Mouse (Mus musculus) forebrain, embryonic 13.5 days (tissue): Measurements from ENCODE around the gene Serpina11. TPM values are rescaled to one million over a fixed set of nuclear protein-coding genes. Genes with fewer than 3 reads are reported as not detected.

Experiments used
- ATAC-seq: fragments of 200-750 bp; cut with Nextera tagmentation; 2 replicates; pipeline ENCODE4 v1.8.0; 2017
- H3K27ac ChIP-seq: fragments of 300-500 bp; sonication (generic); 2 replicates; pipeline ENCODE4 v1.5.1; 2015; ENCODE audit warnings: inconsistent platforms, mild to moderate bottlenecking, moderate library complexity
- H3K27me3 ChIP-seq: fragments of 300-500 bp; sonication (generic); 2 replicates; pipeline ENCODE4 v1.6.1; 2015; ENCODE audit warnings: mild to moderate bottlenecking, inconsistent platforms
- H3K36me3 ChIP-seq: fragments of 300-500 bp; sonication (generic); 2 replicates; pipeline ENCODE4 v1.6.1; 2015; ENCODE audit warnings: mild to moderate bottlenecking, inconsistent platforms; ENCODE audit not compliant: poor library complexity, severe bottlenecking
- H3K4me1 ChIP-seq: fragments of 300-500 bp; sonication (generic); 2 replicates; pipeline ENCODE4 v1.6.1; 2015; ENCODE audit warnings: inconsistent platforms
- H3K4me2 ChIP-seq: fragments of 300-500 bp; sonication (generic); 2 replicates; pipeline ENCODE4 v1.6.1; 2015; ENCODE audit warnings: inconsistent platforms, mild to moderate bottlenecking, moderate library complexity
- H3K4me3 ChIP-seq: fragments of 300-500 bp; sonication (generic); 2 replicates; pipeline ENCODE4 v1.5.1; 2015; ENCODE audit warnings: mild to moderate bottlenecking, inconsistent platforms
- H3K9ac ChIP-seq: fragments of 300-500 bp; sonication (generic); 2 replicates; pipeline ENCODE4 v1.6.1; 2015; ENCODE audit warnings: mild to moderate bottlenecking, inconsistent platforms
- H3K9me3 ChIP-seq: fragments of 300-500 bp; sonication (generic); replicated peaks from 2 replicates; pipeline ENCODE4 v1.6.1; 2016; ENCODE audit warnings: inconsistent platforms
- WGBS: fragments of 180-500 bp; shearing (Covaris S2); methylation state at CpG from one replicate; pipeline ENCODE4 v1.1.7; 2015; 5-methylcytosine and 5-hydroxymethylcytosine counted together
- polyA plus RNA-seq: library from polyadenylated mRNA; unstranded; fragments of >200 nt; fragmentation: Nextera tagmentation; extraction: Ambion mirVana; gene quantifications from 2 replicates; pipeline ENCODE4 v1.2.1, GENCODE M21; 2015

Serpina11 gene
- polyA plus RNA-seq, 1 experiment from 2014 or later: not detected

DNA sequence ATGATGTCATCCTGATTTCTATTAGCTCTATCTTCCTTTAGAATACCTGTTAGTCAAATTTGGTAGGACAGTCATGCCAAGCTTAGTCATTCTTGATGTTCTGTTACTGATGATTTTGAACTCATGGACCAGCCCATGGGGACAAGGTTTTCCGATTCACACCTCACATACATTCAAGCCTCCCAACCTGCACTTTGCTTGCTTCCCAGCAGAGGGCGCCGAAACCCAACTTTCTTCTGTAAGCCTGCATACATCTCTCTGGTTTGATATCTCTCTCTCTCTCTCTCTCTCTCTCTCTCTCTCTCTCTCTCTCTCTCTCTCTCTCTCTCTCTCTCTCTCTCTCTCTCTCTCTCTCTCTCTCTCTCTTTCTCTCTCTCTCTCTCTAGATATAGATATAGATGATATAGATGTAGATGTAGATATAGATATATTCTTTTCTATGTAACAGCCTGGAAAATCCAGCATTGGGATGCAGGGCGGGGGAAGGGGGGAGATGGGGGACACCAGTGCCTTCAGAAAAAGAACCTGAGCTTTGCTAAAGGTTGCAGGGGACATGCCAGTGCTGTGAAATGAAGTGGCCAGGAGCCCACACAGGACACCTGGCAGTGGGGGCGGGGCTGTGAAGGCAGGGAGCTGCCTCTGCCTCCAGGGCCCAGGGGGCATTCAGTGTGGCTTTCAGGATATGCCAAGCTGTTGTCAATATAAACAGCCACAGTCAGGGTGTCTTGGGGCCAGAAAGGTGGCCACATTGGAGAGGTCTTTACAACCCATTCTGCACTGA is 5.7 kb upstream of the Serpina11 start:
- Histone ChIP-seq H3K4me3 (no peak overlapping the region), H3K27ac (no peak overlapping the region), H3K9me3 (no peaks in the 10 kb centered on the region), H3K9ac (no peak overlapping the region), H3K4me1 (no peaks in the 10 kb centered on the region), H3K36me3 (no peaks in the 10 kb centered on the region), H3K4me2 (no peak overlapping the region), H3K27me3 (no peaks in the 10 kb centered on the region)
- ATAC-seq: no peak
- 42% methylated on average over 5 of the region's 5 CpGs for WGBS

DNA sequence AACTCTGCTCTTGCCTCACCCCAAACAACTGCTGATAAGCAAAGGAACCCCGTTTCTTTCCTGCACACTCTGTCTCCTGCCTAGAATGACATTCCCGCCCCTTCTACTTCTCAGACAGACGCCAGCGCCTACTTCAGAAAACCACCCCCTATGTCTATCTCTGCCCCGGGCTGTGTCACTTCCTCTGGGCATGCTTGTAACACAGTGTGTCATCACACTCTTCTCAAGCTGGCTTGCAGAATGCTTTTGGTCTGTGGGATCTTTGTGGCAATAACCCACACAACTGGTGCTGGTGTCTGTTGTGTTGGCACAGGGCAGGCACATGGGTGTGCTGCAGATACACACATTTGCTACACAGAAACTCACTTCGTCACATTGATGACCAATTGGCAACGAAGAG is 3.2 kb upstream of the Serpina11 start:
- no peak for ATAC-seq
- Histone ChIP-seq H3K4me1 (no peaks in the 10 kb centered on the region), H3K4me3 (no peak overlapping the region), H3K27me3 (no peaks in the 10 kb centered on the region), H3K36me3 (no peaks in the 10 kb centered on the region), H3K4me2 (no peak overlapping the region), H3K27ac (no peak overlapping the region), H3K9ac (no peak overlapping the region), H3K9me3 (no peaks in the 10 kb centered on the region)
- 82% methylated on average over 7 of the region's 7 CpGs for WGBS

DNA sequence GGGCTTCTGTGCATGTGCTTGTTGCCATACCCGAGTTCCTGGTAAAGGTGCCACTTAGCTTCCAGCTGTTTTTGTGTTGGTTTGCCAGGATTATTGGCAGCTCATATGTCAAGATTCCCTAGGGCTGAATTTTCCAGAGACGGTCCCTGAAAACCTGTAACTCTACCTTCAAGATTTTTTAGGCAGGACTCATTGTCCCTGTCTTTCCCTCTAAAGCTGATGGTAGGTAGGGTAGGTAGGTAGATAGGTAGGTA is 316 bp downstream of the Serpina11 start:
- ATAC-seq: no peak
- no peaks in the 10 kb centered on the region for H3K9me3 ChIP-seq
- H3K27ac ChIP-seq: no peak overlapping the region
- H3K4me3 ChIP-seq: no peak overlapping the region
- H3K4me2 ChIP-seq: no peak overlapping the region
- no peaks in the 10 kb centered on the region for H3K27me3 ChIP-seq
- no peaks in the 10 kb centered on the region for H3K4me1 ChIP-seq
- H3K9ac ChIP-seq: no peak overlapping the region
- H3K36me3 ChIP-seq: no peaks in the 10 kb centered on the region
- WGBS: 77% methylated on average over 2 of the region's 2 CpGs

DNA sequence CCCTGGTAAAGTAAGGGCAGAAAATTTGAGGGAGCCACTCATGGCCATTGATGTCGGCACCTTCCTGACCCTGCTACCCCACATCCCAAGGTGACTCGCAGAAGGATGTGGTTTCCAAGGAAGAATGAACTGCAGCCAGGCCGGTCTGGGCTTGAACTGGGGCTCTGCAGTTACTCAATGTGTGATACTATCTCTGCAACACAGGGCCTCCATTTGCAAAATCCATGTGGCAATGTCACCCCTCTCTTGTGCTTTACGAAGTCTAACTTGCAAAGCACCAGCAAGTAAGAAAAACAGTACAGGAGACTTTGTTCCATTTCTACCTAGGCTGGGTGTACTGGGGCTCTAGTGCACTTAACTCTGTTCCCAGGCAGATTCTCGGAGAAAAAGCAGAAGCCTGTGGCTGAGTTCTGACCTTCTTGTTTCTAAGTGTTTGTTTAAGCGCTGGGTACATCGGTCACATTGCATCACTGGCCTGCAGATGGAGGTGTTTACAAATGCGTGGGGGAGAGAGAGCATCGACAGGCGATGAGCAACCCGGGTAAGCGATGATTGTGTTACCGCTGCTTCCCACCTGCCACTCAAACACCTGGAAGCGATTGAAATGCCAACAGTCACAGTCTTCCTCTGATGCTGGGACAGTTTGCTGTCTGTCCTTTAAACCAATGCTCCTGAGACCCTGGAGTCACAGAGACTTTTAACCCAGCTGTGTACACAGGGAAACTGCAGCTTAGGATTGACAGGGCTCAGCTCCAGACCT is 823 bp downstream of the Serpina11 start:
- Histone ChIP-seq H3K36me3 (no peaks in the 10 kb centered on the region), H3K4me2 (no peak overlapping the region), H3K9me3 (no peaks in the 10 kb centered on the region), H3K4me3 (no peak overlapping the region), H3K27me3 (no peaks in the 10 kb centered on the region), H3K9ac (no peak overlapping the region), H3K27ac (no peak overlapping the region), H3K4me1 (no peaks in the 10 kb centered on the region)
- WGBS: 68% methylated on average over 14 of the region's 14 CpGs
- ATAC-seq: no peak

DNA sequence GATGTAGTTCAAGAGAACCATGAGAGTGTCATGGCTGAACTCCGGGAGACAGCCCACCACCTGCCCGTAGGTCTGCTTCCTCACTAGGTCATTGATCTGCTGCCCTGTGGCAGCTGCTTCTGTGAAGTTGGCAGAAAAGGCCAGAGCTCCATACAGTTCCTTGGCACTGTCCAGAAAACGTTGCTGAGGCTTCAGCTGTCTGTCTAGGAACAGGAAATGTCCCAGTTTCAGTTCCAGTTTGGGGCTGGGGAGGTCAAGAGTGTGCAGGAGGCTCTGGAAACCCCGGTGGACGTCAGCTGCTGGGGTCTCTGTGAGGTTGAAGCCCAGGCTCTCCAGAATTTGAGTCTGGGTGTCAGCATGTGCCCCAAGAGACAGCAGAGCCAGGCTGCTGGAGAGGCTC is 3.9 kb downstream of the Serpina11 start:
- Histone ChIP-seq H3K27ac (no peak overlapping the region), H3K9ac (no peak overlapping the region), H3K4me1 (no peaks in the 10 kb centered on the region), H3K4me2 (no peak overlapping the region), H3K4me3 (no peak overlapping the region), H3K36me3 (no peaks in the 10 kb centered on the region), H3K27me3 (no peaks in the 10 kb centered on the region), H3K9me3 (no peaks in the 10 kb centered on the region)
- 74% methylated on average over 5 of the region's 5 CpGs for WGBS
- ATAC-seq: no peak

DNA sequence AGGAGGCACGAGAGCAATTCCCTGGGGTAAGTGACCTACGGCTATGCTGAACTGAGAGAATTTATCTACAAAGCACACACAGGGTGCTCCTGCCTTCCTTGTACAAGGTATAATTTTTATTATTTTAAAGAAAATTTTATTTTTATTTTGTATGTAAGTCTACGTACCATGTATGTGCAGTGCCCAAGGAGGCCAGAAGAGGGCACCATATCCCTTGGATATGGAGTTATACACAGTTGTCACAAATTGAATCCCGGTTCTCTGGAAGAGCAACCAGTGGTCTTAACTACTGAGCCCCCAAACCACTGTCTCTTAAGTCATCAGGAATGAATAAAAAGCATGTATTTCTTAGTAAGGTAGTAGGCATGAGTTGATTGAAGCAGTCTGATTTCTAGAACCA is 4.8 kb downstream of the Serpina11 start:
- 67% methylated on average over 4 of the region's 4 CpGs for WGBS
- Histone ChIP-seq H3K4me3 (no peak overlapping the region), H3K27ac (no peak overlapping the region), H3K4me2 (no peak overlapping the region), H3K27me3 (no peaks in the 10 kb centered on the region), H3K9ac (no peak overlapping the region), H3K9me3 (no peaks in the 10 kb centered on the region), H3K4me1 (no peaks in the 10 kb centered on the region), H3K36me3 (no peaks in the 10 kb centered on the region)
- ATAC-seq: no peak

DNA sequence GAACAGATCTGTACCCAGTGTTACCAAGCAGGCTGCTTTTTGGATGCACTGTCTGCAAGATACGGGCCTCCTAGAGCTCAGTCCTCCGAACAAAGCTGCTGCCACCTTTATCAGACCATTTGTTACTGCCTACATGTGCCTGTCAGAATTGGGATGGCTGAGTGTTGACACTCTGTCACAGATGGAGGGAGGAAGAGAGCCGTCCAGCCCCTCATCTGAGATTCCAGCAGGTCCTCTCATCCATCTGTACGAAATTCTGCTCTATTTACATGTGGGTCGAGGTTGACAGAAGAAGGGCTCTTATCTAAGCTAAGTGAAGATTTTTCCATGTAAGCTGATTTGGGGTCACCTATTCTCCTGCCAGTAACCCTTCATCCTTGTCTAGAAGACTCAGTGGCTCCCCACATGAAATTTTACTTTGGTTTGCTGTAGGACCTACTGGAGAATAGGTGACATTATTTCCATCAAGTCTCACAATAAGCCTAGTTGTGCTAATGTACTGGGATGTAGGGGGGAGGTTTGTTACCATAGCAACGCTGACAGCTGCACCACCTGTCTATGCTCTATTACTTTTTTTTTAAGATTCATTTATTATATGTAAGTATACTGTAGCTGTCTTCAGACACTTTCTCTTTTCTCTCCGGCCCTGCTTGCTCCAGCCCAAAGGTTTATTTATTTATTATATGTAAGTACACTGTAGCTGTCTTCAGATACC is 8.0 kb downstream of the Serpina11 start:
- peak; percentile 43; the same call in 1 of the 2 replicates for ATAC-seq
- Histone ChIP-seq H3K36me3 (no peaks in the 10 kb centered on the region), H3K9me3 (no peaks in the 10 kb centered on the region), H3K27me3 (no peaks in the 10 kb centered on the region), H3K4me2 (no peak overlapping the region), H3K4me1 (no peaks in the 10 kb centered on the region), H3K9ac (no peak overlapping the region), H3K27ac (no peak overlapping the region), H3K4me3 (no peak overlapping the region)
- WGBS: 78% methylated on average over 7 of the region's 7 CpGs

DNA sequence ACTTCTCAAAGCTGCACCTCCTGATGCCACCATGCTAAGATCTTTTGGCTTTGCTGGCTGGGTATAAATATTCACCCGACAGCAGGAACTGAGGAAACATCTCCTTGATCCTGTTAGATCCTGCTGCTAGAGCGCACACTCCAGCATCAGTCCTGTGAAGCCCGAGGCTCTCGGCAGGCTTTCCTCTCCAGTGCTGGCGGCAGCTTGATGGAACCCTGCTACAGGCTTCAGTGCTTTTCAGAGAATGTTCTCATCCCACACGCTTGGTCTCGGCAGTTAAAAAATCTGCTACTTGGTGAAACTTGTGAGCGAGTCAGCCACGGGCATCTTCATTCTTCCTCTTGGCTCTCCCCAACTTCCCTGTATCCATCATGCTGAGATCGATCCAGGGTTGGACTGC is 11.5 kb downstream of the Serpina11 start:
- no peak for ATAC-seq
- WGBS: 93% methylated on average over 10 of the region's 10 CpGs
- no peak overlapping the region for H3K9ac ChIP-seq
- H3K4me1 ChIP-seq: no peaks in the 10 kb centered on the region
- no peak overlapping the region for H3K27ac ChIP-seq
- H3K27me3 ChIP-seq: no peaks in the 10 kb centered on the region
- H3K36me3 ChIP-seq: no peaks in the 10 kb centered on the region
- H3K4me3 ChIP-seq: no peak overlapping the region
- no peaks in the 10 kb centered on the region for H3K9me3 ChIP-seq
- no peak overlapping the region for H3K4me2 ChIP-seq

DNA sequence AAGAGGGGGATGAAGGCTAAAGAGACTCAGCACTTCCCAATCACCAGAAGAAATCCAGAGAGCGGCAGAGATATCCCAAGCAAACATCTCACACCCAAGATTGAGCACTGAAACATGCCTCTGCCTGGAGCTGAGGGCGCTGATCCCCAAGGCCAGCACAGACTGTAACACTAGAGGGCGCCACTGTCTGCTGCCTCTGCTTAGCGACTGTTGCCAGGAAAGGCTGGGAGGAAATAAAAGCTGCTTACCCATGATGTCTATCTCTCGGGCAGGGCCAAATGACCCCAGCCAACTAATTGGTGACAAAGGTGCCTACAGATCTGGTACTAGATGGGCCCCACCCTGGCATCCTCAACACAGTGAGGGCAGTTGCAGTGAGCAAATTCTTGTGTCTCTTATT is 11.9 kb downstream of the Serpina11 start:
- WGBS: 29% methylated on average over 5 of the region's 5 CpGs
- ATAC-seq: no peak
- no peak overlapping the region for H3K27ac ChIP-seq
- H3K27me3 ChIP-seq: no peaks in the 10 kb centered on the region
- H3K9me3 ChIP-seq: no peaks in the 10 kb centered on the region
- no peaks in the 10 kb centered on the region for H3K36me3 ChIP-seq
- H3K4me3 ChIP-seq: no peak overlapping the region
- H3K9ac ChIP-seq: no peak overlapping the region
- no peak overlapping the region for H3K4me2 ChIP-seq
- H3K4me1 ChIP-seq: no peaks in the 10 kb centered on the region

DNA sequence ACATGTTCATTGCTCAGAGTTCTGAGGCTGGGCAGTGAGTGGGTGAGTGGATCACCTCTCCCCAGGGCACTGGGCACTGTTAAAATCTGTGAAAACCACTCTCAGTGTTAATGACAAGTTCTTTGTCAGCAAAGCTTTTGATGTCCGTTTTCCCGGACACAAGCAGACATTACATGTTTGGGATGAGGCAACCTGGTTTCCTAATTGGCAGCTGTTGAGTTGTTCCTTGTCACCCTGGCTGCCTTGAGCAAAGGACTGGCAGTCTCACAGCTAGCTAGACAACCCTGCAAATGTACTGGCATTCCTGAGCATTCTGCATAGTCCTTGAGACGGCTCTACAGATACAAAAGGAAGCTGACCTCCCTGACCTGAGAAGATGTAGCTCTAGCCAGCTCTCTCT is 12.7 kb downstream of the Serpina11 start:
- no peak overlapping the region for H3K4me3 ChIP-seq
- H3K9me3 ChIP-seq: no peaks in the 10 kb centered on the region
- H3K4me2 ChIP-seq: no peak overlapping the region
- WGBS: 50% methylated on average over 3 of the region's 3 CpGs
- H3K27me3 ChIP-seq: no peaks in the 10 kb centered on the region
- no peak for ATAC-seq
- no peaks in the 10 kb centered on the region for H3K4me1 ChIP-seq
- H3K9ac ChIP-seq: no peak overlapping the region
- no peak overlapping the region for H3K27ac ChIP-seq
- no peaks in the 10 kb centered on the region for H3K36me3 ChIP-seq

DNA sequence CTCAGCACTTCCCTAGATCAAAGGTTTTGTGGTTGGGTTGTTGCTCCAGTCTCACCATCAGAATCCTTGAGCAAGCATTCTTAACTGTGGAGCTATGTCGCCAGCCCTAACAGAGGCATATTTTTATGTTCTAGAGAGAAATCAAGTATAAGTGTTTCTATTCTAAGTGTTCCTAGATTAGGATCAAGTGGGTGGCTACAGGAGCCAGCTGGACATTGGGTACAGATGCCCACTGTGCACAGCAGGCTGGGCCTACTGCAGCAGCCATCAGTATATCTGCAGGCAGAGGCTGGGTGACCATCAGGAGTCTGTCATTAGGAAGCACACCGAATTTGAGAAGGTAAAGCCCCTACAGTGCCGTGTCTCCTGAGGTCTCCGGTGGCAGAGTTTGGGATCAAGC is 18.7 kb downstream of the Serpina11 start:
- Histone ChIP-seq H3K27me3 (no peaks in the 10 kb centered on the region), H3K9ac (no peak overlapping the region), H3K4me1 (no peaks in the 10 kb centered on the region), H3K36me3 (no peaks in the 10 kb centered on the region), H3K4me2 (no peak overlapping the region), H3K27ac (no peak overlapping the region), H3K9me3 (peaks cover 3% of the 10 kb centered on the region; the same call in 1 of the 2 replicates), H3K4me3 (no peak overlapping the region)
- 94% methylated on average over 4 of the region's 4 CpGs for WGBS
- no peak for ATAC-seq

DNA sequence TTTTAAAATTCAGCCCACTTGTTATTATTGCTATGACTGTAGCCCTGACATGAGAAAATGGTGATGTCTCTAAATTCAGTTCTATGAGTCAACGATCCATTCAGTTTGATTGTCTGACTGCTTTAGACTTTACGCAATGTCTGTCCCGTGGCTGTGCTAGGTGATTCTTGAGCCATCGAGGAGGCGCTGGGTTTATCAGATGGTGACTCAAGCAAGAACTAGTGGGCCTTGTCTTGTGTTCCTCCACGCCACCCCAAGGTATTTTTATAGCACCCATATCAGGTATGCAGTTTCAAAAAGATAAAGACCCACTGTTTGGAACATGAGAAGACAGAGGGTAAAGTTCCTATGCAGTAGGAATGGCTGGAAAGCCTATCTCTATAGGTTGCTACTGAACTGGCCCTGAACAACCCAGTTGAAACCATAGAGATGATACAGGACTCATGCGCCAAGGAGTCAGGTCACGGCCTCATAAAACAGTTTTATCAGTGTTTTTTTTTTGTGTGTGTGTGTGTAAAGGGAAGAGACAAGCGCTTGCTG is 20.1 kb downstream of the Serpina11 start:
- no peak overlapping the region for H3K4me3 ChIP-seq
- no peaks in the 10 kb centered on the region for H3K27me3 ChIP-seq
- no peaks in the 10 kb centered on the region for H3K4me1 ChIP-seq
- no peaks in the 10 kb centered on the region for H3K36me3 ChIP-seq
- H3K9me3 ChIP-seq: peaks cover 3% of the 10 kb centered on the region; the same call in 1 of the 2 replicates
- no peak overlapping the region for H3K27ac ChIP-seq
- H3K9ac ChIP-seq: no peak overlapping the region
- ATAC-seq: no peak
- H3K4me2 ChIP-seq: no peak overlapping the region
- WGBS: 91% methylated on average over 9 of the region's 9 CpGs
